Mouse (Mus musculus) spleen, adult 18-20 months (tissue): ENCODE data around the gene Akain1.

ENCODE experiments used
- DNase-seq, 2 experiments: peaks; one replicate each; pipeline ENCODE4 v3.0.0; 2022; ENCODE audit warnings: mixed read lengths in 2 of 2

The Akain1 gene

DNA sequence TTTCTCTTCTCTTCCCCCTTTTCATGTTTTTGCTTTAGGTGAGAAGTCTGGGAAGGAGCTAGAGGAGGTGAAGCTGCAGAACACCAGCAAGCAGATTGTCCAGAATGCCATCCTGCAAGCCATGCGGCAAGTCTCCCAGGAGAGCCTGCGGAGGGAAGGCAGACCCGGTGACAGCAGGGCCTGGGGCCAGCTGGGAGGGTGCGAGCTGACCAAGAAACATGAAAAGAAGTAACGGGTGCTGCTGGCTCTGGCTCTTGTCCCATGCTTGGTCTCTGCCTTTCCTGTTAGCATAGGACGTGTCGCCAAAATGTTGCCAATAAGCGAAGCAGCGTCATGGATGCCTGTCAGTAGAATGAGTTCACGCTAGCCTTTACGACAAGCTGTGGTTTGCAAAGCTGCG is 48.0 kb downstream of the Akain1 start:
- no peak for DNase-seq

DNA sequence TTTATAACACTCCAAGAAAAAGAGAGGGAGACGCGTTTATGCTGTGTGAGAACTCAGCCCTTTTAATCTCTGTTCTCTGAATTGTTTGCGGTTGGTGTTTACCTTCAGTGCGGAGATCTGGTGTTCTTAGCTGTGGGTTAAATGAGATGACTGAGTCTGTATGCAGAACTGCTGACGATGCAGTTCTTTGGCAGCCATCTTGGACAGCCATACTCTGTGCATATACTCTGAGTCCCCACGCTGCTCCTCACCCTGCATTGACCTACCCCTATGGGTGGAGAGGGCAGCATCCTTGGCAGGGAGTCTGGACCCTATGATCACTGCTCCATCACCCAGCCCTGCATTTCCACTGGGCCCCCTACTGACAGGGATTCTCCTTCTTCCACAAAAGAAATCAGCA is 48.8 kb downstream of the Akain1 start:
- no peak for DNase-seq

DNA sequence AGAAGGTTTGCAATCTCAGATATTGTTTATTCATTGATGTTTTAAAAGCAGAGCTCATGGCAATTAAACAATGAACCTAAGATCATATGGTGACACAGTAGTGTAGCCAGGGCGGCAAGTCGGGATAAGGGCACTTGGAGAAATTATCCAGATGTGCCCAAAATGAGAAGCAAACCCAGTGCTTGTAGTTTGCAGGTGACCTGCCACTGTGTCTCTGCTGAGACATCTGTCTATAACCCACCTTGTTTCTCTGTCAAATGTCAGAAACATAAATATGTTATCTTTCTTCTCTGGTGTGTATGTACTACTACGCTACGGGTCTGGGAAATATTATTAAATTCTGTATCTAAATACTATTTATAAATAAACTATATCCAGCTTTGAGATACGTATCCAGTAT is 49.7 kb downstream of the Akain1 start:
- no peak for DNase-seq

DNA sequence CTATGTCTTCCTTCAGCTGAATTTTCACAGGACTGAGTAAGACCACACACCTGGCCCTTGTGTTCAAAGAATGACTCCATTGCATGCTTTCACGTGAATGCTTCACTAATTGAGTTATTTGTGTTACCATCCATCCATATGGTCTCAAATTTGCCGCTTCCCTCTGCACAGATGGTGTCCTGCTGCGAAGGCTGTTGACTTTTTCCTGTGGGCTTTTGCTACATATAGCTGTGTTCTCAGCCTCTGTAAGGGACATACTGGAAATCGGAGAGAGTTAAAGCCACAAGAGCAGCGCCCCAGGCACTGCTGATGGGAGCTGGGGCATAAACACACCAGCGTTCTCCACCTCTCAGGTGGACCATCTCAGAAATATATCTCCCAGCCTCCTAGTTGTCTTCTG is 53.2 kb downstream of the Akain1 start:
- DNase-seq: no peak

DNA sequence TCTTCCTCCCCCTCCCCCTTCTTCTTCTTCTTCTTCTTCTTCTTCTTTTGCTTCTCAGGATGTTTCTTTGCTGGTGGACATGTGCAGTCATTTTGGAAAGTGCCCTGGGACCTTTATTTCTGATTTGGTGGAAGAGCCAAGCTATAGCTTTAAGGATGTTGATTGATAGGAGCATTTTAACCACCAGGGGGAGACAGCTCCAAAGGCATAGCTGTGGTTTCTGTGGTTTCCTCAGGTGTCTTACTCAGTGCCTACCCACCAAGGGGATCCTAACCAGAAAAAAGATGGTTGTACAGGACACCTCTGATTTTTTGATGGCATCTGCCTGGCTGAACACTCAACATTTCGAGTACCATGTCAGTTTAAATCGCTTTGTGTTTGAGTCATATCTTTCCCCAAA is 56.4 kb downstream of the Akain1 start:
- DNase-seq: no peak

DNA sequence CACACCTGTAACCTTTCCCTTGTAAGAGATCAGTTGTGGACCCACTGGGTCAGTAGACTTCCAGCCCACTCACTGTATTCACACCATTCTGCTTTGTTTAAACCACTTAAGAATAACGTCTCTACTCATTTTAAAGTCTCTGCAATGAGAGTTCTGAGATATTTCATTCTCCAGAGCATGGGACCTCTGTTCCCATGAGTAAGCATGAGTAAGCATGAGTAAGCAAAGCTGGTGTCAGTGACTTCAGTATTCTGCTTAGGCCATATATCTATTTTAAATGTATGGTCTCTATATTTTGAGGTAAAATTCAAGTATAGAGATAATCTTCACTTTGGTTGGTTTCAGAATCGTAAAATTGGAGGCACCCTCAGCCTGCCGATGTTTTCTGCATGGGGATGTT is 57.0 kb downstream of the Akain1 start:
- no peak for DNase-seq

DNA sequence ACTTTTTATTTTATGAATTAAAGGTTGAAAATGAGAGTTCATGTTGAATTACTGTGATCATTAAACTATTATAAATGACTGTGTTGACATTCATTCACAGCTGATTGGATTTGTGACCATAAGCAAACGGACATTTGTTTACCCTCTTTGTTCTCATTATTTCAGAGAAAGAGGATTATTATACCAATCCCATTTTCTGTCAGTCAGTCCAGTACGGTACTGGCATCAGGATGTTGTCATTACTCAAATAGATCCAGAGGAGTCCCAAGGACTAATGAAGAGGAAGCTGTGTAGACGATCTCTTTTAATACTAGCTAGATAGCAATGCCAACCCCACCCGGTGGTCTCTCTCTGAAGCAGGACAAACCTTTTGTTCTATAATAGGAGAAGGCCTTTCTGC is 58.2 kb downstream of the Akain1 start:
- DNase-seq: no peak

DNA sequence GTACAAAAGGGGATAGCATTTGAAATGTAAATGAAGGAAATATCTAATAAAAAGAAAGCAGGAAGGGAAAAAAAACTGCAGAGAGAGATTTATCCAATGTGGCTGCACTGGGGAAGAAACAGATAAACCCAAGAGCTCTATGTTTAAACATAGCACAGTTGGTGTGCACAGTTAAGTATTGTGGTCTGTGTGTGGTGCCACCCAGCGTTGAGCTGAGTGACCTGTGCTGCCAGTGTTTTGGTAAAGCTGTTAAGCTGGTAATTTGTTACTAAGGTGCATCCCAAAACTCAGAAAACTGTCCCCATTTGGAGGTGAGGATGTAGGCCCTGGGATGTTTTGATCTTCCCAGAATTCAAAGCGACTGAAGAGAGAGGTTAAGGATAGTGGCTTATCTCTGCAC is 59.8 kb downstream of the Akain1 start:
- no peak for DNase-seq

DNA sequence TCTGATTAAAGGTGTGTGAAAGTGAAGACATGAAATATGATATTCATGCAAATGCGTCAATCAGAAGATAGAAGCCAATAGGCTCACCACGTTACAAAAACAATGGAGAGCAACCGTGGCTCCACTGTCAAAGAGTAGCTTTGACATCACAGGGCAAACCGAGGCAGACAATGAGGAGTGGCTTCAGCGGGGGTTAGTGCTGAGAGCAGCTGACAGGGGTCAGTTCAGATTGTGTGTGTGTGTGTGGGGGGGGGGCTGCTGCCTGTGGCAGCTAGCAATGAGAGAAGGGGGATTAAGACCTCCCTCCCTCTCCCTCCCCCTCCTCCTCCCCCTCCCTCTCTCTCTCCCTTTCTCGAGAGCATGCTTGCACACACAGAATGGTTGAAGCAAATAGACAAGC is 60.3 kb downstream of the Akain1 start:
- DNase-seq: no peak

DNA sequence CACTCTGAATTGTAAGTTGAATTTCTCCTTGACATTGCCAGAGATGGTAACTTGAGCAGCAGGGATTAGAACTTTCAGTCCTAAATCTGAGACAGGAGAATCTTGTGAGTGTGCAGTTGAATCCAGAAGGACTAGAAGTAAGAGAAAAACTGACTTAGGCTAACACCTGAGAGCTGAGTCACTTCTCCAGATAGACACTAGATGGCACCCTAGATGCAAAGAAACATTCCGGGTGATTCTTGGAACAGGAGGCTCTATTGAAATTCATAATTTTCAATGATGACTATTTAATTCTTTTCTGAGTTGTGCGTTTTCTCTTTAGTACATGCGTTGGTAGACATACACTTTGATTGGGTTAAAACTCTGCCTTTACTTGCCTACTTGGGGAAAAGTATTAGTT is 66.9 kb downstream of the Akain1 start:
- no peak for DNase-seq

DNA sequence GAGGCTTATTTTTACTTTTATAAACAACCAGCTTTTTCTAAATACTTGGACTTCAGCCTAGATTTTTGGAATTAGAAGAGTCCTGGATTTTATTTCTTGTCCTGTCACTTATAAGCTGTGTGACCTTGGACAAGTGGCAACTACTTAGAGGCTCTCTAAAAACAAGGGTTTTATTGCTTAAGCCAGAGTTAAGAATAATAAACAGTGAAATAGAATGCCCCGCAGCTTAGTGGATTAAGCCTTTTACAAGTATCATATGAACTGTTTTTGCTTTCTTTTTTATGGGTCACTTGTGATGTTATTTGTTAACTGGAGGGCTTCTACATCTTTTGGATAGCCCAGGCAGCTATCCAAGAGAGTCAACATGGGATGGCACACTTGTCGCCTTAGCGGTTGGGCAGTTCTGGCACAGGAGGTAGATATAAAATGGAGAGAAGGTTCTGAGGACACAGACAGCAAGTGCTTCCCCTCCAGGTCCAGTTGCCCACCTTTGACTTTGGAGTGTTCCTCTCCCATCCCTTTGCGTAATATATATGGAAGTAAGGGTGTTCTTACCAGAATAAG is 77.3 kb downstream of the Akain1 start:
- DNase-seq: no peak

DNA sequence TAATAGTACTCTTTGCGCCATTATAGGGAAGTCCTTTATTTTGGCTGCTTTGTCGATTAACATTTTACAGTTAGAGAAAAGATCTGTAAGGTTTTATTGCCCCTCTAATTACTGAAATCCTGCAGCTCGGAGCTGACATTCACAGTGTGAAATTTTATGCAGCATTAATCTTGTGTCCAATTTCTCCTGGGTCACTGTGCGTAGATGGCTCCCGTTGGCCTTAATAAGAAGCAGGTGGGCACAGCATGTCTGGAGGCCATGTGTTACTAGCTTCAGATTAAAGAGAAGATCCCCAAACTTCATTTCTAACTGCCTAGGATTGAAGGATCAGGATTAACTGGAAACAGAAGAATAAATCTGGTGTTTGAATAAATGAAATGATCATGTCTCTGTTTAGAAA is 92.3 kb downstream of the Akain1 start:
- no peak for DNase-seq
